Mouse (Mus musculus) mature B cell (primary cell): Measurements from ENCODE around the gene ccdc198.
"Not testable (repeated sequence)": the region's sequence is repeated elsewhere in the genome, so short reads cannot be mapped to it uniquely, and the experiment has no call there.

Experiments used
- in situ Hi-C: fragments of 300-500 bp; cut with MboI; formaldehyde crosslinking; loops from 2 replicates; pipeline ENCODE4 v1.14.3; 2019

ccdc198 gene

GRCm38 (mm10) chr14:49245126-49245714 lies at the start of gene ccdc198:
Gene ccdc198, minus strand, starts transcription at chr14:49245474.
- in situ Hi-C loops = no loop called here

- in situ Hi-C loops = no loop called here
These were observed 48.7 kb upstream of the ccdc198 start for GRCm38 (mm10) chr14:49293802-49294449.

- in situ Hi-C loops = no loop called here
These were observed 44.9 kb upstream of the ccdc198 start for GRCm38 (mm10) chr14:49290029-49290745.

- in situ Hi-C loops = no loop called here
These were observed 38.7 kb upstream of the ccdc198 start for GRCm38 (mm10) chr14:49283784-49284655.

GRCm38 (mm10) chr14:49278880-49279279 lies 33.6 kb upstream of the ccdc198 start:
- in situ Hi-C loops = no loop called here

GRCm38 (mm10) chr14:49278479-49278878 lies 33.2 kb upstream of the ccdc198 start:
- in situ Hi-C loops = not testable (repeated sequence)

- in situ Hi-C loops = no loop called here
These were observed 32.4 kb upstream of the ccdc198 start for GRCm38 (mm10) chr14:49277642-49278041.

GRCm38 (mm10) chr14:49275376-49275775 lies 30.1 kb upstream of the ccdc198 start:
- in situ Hi-C loops = no loop called here

GRCm38 (mm10) chr14:49265286-49266002 lies 20.2 kb upstream of the ccdc198 start:
- in situ Hi-C loops = no loop called here

GRCm38 (mm10) chr14:49241522-49241921 lies 3.8 kb downstream of the ccdc198 start:
- in situ Hi-C loops = no loop called here

GRCm38 (mm10) chr14:49238206-49238605 lies 7.1 kb downstream of the ccdc198 start:
- in situ Hi-C loops = no loop called here

- in situ Hi-C loops = no loop called here
These were observed 10.3 kb downstream of the ccdc198 start for GRCm38 (mm10) chr14:49234788-49235515.

GRCm38 (mm10) chr14:49231845-49232244 lies 13.4 kb downstream of the ccdc198 start:
- in situ Hi-C loops = no loop called here

- in situ Hi-C loops = no loop called here
These were observed 18.3 kb downstream of the ccdc198 start for GRCm38 (mm10) chr14:49226986-49227385.

GRCm38 (mm10) chr14:49226471-49226870 lies 18.8 kb downstream of the ccdc198 start:
- in situ Hi-C loops = no loop called here

- in situ Hi-C loops = no loop called here
These were observed 23.5 kb downstream of the ccdc198 start for GRCm38 (mm10) chr14:49221771-49222170.

- in situ Hi-C loops = not testable (repeated sequence)
These were observed 25.7 kb downstream of the ccdc198 start for GRCm38 (mm10) chr14:49219466-49220022.

GRCm38 (mm10) chr14:49218677-49219076 lies 26.6 kb downstream of the ccdc198 start:
- in situ Hi-C loops = no loop called here

GRCm38 (mm10) chr14:49210215-49210614 lies 35.1 kb downstream of the ccdc198 start:
- in situ Hi-C loops = not testable (repeated sequence)

GRCm38 (mm10) chr14:49201073-49201778 lies 44.0 kb downstream of the ccdc198 start:
- in situ Hi-C loops = no loop called here
